Mouse (Mus musculus): ENCODE results near the gene Gm14409.

Gene Gm14409

DNA sequence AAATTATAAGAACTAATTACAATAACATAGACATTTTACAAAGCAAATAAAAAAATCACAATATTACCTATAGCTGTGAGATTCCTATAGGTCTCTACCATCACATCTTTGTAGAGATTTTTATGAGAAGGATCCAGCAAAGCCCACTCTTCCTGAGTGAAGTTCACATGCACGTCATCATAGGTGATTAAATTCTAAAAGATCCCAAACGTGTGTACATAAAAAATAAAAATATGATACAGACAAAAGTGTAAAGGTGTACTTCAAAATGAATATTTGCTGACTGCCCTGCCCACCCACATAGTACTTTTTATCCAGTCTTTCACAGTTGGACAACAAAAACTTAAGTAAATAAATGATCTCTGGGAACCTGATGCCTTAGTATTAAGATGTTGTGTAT, at the start of gene Gm14409:
Gm14409 (minus strand) TSS at position 101 of the 400 bp plus-strand sequence.
- WGBS: no CpG with 5 or more reads among the region's 2 CpGs

DNA sequence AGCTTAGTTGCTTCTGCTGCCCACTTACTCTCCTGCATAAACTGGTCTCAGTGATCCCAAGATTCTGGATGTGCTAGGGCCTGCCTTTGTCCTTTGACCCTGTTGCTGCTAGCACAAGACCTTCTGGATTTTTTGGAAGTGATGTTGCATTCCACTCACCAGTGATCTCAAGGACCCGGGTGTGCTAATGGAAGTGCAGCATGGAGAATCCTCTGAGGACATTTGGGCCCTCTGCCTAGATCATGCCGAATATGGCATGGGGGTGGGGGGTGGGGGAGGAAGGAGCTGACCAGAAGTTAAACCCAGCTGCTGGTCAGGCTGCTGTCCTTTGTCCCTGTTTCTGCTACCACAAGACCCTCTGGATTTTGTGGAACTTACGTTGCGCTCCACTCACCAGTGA, 42.8 kb upstream of the Gm14409 start:
- WGBS: 92% methylated on average over 4 of the region's 4 CpGs

DNA sequence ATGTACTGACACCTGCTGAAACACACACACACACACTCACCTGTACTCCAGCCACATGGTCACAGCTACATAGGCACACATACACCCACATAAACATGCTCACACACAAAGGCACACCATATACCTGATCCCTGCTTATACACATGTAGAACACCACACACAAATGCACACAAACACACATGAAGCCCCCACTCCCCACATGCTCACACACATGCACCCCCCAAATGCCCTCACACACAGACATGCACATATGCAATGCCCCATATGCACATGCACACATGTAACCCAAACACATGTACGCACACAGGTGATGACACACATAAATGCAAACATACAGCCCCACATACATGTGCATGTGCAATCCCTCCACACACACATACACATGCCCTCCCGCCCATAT, 38.1 kb upstream of the Gm14409 start:
- WGBS: no CpG with 5 or more reads among the region's 2 CpGs

DNA sequence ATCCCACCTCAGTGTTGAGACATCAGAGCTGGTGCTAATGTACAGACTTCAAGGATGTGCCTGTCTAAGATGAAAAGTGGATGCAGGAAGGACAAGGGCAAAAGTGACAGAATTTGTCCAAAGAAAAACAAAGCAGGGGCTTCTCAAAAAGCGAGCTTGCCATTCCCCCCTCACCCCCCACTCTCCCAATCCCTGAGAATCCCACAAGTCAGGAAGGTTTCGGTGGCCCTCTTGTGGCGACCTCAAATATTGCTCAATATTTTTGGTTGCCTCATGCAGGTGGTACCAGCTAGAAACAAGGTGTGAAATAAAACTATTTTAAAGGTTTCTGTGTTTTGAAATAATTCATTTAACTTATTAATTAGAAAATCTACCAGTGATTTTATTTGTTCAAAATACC, 16.9 kb upstream of the Gm14409 start:
- WGBS: 33% methylated on average over 3 of the region's 3 CpGs

DNA sequence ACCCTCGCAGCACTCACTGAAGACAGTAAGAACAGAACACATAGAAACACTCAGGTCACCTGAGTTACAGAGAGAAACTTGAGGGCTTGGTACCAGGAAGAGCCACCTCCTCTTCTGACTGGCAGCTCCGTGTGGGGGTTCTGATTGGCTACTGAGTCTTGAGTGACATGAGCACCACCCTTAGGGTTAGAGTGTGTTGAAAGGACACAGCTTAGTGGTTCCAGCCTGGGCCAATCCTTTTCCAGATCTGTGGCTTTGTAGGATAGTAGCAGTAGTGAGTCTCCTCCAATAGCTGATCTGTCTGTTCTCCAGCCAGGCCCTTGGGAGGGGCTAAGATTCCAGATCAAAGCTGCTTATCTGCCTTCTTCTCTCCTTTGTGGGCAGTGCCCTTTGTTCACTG, 10.9 kb upstream of the Gm14409 start:
- WGBS: 82% methylated on average over 2 of the region's 2 CpGs

DNA sequence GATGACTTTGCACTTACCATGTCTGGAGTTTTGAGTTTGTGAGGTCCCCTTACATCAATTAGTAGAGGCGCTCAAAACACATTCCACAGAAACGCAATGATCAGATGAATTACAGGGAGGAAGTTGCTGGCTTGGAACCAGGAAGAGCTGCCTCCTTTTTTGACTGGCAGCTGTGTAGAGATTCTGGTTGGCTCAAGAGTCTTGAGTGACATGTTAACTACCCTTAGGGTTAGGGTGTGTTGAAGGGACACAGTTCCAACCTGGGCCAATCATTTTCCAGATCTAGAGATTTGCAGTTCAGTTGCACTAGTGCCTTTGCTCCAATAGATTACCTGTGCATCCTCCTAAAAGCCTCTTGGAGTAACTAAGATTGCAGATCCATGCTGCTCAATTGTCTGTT, 5.4 kb upstream of the Gm14409 start:
- 90% methylated on average over 2 of the region's 2 CpGs for WGBS

DNA sequence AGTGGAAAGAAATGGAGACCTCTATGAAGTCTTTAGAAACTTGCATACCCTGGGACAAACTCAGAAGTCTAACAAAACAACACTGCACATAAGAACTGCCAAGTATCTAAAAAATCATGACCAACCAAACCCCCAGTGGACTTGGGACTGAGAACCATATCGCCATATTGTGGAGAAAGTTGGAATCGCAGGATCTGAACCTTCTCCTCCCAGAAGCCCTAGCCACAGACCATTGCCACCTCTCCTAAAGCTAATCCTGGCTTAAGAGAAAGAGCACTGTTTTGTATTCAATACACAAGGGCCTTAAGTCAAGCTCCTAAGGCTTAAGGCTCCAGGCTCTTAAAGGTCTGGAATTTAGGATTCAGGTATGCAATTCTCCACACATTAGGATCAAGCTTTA, 19.4 kb downstream of the Gm14409 start:
- WGBS: 77% methylated on average over 2 of the region's 2 CpGs

DNA sequence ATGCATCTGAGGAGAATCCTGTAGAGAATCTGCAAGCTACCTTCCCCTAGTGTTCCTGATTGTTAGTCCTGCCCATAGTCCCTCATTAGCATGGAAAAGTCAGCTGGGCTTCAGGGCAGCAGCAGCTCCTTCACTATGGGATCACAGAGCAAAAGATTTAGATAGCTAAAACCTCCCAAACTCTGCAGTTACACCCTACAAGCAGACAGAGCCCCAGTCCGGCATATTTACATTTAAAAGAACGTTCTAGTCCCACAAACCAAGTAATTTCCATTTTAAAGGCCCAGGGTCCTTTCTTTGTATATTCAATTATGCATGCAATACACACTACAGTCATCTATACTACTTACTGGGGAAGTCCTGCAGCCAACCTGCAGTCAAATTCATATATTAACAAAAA, 36.4 kb downstream of the Gm14409 start:
- 53% methylated on average over 2 of the region's 2 CpGs for WGBS

Measured in cerebral cortex, adult 2 months (tissue).